Mouse (Mus musculus) stomach, postnatal 0 days (tissue): ENCODE results near the gene Srsf3.

ENCODE experiments used
- CTCF ChIP-seq: IDR thresholded peaks from 2 replicates; pipeline ENCODE4 v1.5.1; 2016; ENCODE audit warnings: antibody characterized with exemption, low read depth, mild to moderate bottlenecking, moderate library complexity
- EP300 ChIP-seq: optimal IDR thresholded peaks from 2 replicates; pipeline ENCODE3; 2016; ENCODE audit warnings: antibody characterized with exemption

DNA sequence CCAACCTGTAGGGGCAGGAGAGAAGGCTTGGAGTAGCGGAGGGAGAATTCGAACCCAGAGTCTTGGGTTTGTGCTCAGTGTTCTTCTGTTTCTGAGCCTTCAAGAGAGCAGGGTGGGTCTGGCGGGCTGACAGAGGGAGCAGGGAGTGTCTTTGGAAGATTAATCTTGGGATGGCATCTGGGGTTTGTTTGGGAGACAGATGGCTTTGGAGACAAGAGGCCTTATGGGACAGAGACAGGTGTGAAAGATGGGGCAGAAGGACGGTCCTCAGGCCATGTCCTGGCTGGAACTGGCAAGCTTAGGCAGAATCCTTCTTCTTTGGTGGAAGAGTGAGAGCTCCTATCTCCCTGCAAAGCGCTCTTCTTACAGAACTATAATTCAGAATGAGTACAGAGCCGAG lies 20.6 kb downstream of the Srsf3 start:
- TF ChIP-seq CTCF (no peak), EP300 (no peak)
